8 mouse cellular contexts compared by ENCODE assay signal in genomic region chr15:5143361-5144020, GRCm38 (mm10). TPM values are rescaled to one million over a fixed set of nuclear protein-coding genes. Genes with fewer than 3 reads are reported as not detected.
DNase-seq lines count a peak whose midpoint lies in the region; ATAC-seq and TF ChIP-seq lines count a peak whose summit lies in the region.

TSS of gene Prkaa1 (plus strand) at chr15:5143861.

- H3K36me3 ChIP-seq in heart, embryonic 13.5 days: peaks cover 2% of the 10 kb centered on the region; the same call in 1 of the 2 replicates
- no peaks in the 10 kb centered on the region for H3K36me3 ChIP-seq in kidney, postnatal 0 days (ENCODE audit: insufficient read depth, low read length)
- H3K36me3 ChIP-seq in liver, adult 2 months (ENCODE audit: control insufficient read depth, insufficient read depth, low read length): no peaks in the 10 kb centered on the region
- H3K36me3 ChIP-seq in stomach, embryonic 15.5 days: no peaks in the 10 kb centered on the region

- peak; percentile 27; the same call in 1 of the 2 replicates for TF ChIP-seq CTCF in kidney, postnatal 0 days (IDR thresholded peaks at IDR 0.05; ENCODE audit: low read depth)
- peak; percentile 67 for TF ChIP-seq CTCF in liver, adult 2 months (IDR thresholded peaks at IDR 0.05; ENCODE audit: low read depth, low read length)

- H3K4me2 ChIP-seq in heart, embryonic 13.5 days: peak within 1 kb of the TSS; percentile 88
- peak within 1 kb of the TSS; percentile 74 for H3K4me2 ChIP-seq in kidney, postnatal 0 days (ENCODE audit: low read length)
- H3K4me2 ChIP-seq in stomach, embryonic 15.5 days: peak within 1 kb of the TSS; percentile 66

- H3K27me3 ChIP-seq in heart, embryonic 13.5 days (replicated peaks): no peaks in the 10 kb centered on the region
- no peaks in the 10 kb centered on the region for H3K27me3 ChIP-seq in kidney, postnatal 0 days (ENCODE audit: insufficient read depth, low read length)
- no peaks in the 10 kb centered on the region for H3K27me3 ChIP-seq in liver, adult 2 months (ENCODE audit: control insufficient read depth, insufficient read depth, low read length)
- H3K27me3 ChIP-seq in stomach, embryonic 15.5 days (replicated peaks): no peaks in the 10 kb centered on the region

- H3K27ac ChIP-seq in heart, embryonic 13.5 days (replicated peaks): peak within 1 kb of the TSS; percentile 94
- peak within 1 kb of the TSS; percentile 93 for H3K27ac ChIP-seq in kidney, postnatal 0 days
- H3K27ac ChIP-seq in liver, adult 2 months (replicated peaks; ENCODE audit: insufficient read depth, low read depth, low read length): peak within 1 kb of the TSS; percentile 47
- H3K27ac ChIP-seq in stomach, embryonic 15.5 days: peak within 1 kb of the TSS; percentile 91

- TF ChIP-seq POLR2A in liver, adult 2 months (IDR thresholded peaks at IDR 0.05; ENCODE audit: extremely low read depth, insufficient read depth, low read length): peak; percentile 64

- peak within 1 kb of the TSS; percentile 95 for H3K4me3 ChIP-seq in heart, embryonic 13.5 days
- peak within 1 kb of the TSS; percentile 99 for H3K4me3 ChIP-seq in kidney, postnatal 0 days (replicated peaks; ENCODE audit: low read depth, low read length)
- peak within 1 kb of the TSS; percentile 98 for H3K4me3 ChIP-seq in liver, adult 2 months (ENCODE audit: insufficient read depth, low read depth, low read length)
- peak within 1 kb of the TSS; percentile 68 for H3K4me3 ChIP-seq in stomach, embryonic 15.5 days (replicated peaks)

- WGBS in heart, embryonic 13.5 days: under 1% methylated on average over 62 of the region's 80 CpGs
- under 1% methylated on average over 60 of the region's 80 CpGs for WGBS in kidney, postnatal 0 days
- under 1% methylated on average over 80 of the region's 80 CpGs for WGBS in liver, adult 2 months
- under 1% methylated on average over 62 of the region's 80 CpGs for WGBS in stomach, embryonic 15.5 days

- ATAC-seq in erythroid progenitor cell, adult 5-6 weeks (replicated peaks; ENCODE audit: low FRiP score, poor library complexity, severe bottlenecking): peak; percentile 58
- ATAC-seq in heart, embryonic 13.5 days (ENCODE audit: extremely low read depth, insufficient number of reproducible peaks, low FRiP score, low TSS enrichment): peak; percentile 86
- ATAC-seq in kidney, postnatal 0 days (replicated peaks; ENCODE audit: low FRiP score, low read depth): peak; percentile 90
- peak; percentile 73 for ATAC-seq in monocyte, adult 5-6 weeks (replicated peaks; ENCODE audit: insufficient number of reproducible peaks, low FRiP score, low TSS enrichment, poor library complexity, severe bottlenecking)
- peak; percentile 87 for ATAC-seq in stomach, embryonic 15.5 days (ENCODE audit: insufficient read depth, low FRiP score, low read depth)

- H3K9me3 ChIP-seq in heart, embryonic 13.5 days: no peaks in the 10 kb centered on the region
- no peaks in the 10 kb centered on the region for H3K9me3 ChIP-seq in kidney, postnatal 0 days (replicated peaks; ENCODE audit: low read length)
- H3K9me3 ChIP-seq in stomach, embryonic 15.5 days: no peaks in the 10 kb centered on the region

- peaks cover 17% of the 10 kb centered on the region; the same call in 1 of the 2 replicates for H3K79me2 ChIP-seq in liver, adult 2 months (ENCODE audit: control insufficient read depth, insufficient read depth, low read length)

- peak; percentile 83 for DNase-seq in CD4-positive, CD25-positive, alpha-beta regulatory T cell, adult 2 months (ENCODE audit: low read depth, low spot score)
- peak; percentile 86 for DNase-seq in brain, adult 2 months (ENCODE audit: low read depth, low spot score)
- DNase-seq in kidney, postnatal 0 days (ENCODE audit: low spot score): peak; percentile 84
- peak; percentile 37 for DNase-seq in liver, adult 2 months (ENCODE audit: extremely low read depth, low read depth, low spot score)

- peaks cover 28% of the 10 kb centered on the region for H3K4me1 ChIP-seq in heart, embryonic 13.5 days
- H3K4me1 ChIP-seq in kidney, postnatal 0 days (replicated peaks; ENCODE audit: insufficient read depth, low read length): peaks cover 13% of the 10 kb centered on the region
- H3K4me1 ChIP-seq in liver, adult 2 months (ENCODE audit: control insufficient read depth, insufficient read depth, low read length): peaks cover 5% of the 10 kb centered on the region
- H3K4me1 ChIP-seq in stomach, embryonic 15.5 days: peaks cover 8% of the 10 kb centered on the region

- peak within 1 kb of the TSS; percentile 94 for H3K9ac ChIP-seq in heart, embryonic 13.5 days
- H3K9ac ChIP-seq in kidney, postnatal 0 days (ENCODE audit: low read depth, low read length): peak within 1 kb of the TSS; percentile 88
- H3K9ac ChIP-seq in liver, adult 2 months (ENCODE audit: low read depth, low read length): peak within 1 kb of the TSS; percentile 89
- H3K9ac ChIP-seq in stomach, embryonic 15.5 days: peak within 1 kb of the TSS; percentile 86

RNA-seq across cellular contexts. Expression of gene Prkaa1, which starts in this region (rescaled TPM):
- 44.3 and 51.6 TPM in 2 replicates for total RNA-seq in erythroid progenitor cell, adult 5-6 weeks (2015; ENCODE audit: low replicate concordance)
- 19.4 and 20.3 TPM in 2 replicates for total RNA-seq in erythroid progenitor cell, adult 5-6 weeks (2017; ENCODE audit: low replicate concordance)
- 16.4 and 16.5 TPM in 2 replicates for polyA plus RNA-seq in heart, embryonic 13.5 days (2015; fragmentation: Nextera tagmentation; extraction: Ambion mirVana)
- polyA plus RNA-seq in kidney, postnatal 0 days (2015; fragmentation: Nextera tagmentation; extraction: Ambion mirVana): 19.9 and 21.0 TPM in 2 replicates
- 6.3 and 7.8 TPM in 2 replicates for total RNA-seq in liver, adult 2 months (2014; rRNA removed)
- polyA plus RNA-seq in liver, adult 2 months (2012; rRNA removed): 1.8 and 1.9 TPM in 2 replicates
- total RNA-seq in monocyte, adult 5-6 weeks (2017): 22.9 to 33.6 TPM (median 26.5 TPM) in 3 replicates
- polyA plus RNA-seq in stomach, embryonic 15.5 days (2015; fragmentation: Nextera tagmentation; extraction: Ambion mirVana): 19.9 and 21.5 TPM in 2 replicates

Comparison
In these comparisons a context has a peak if more than half of its experiments do, and no peak if none do; other contexts are left out.
1. Peak in every context shown above with its lines: DNase-seq, ATAC-seq, H3K4me3 ChIP-seq and H3K27ac ChIP-seq.